Mouse (Mus musculus) thymus, adult 2 months (tissue): ENCODE measurements around the gene Tbxas1. TPM values are rescaled to one million over a fixed set of nuclear protein-coding genes. Genes with fewer than 3 reads are reported as not detected.

Experiments
- DNase-seq: peaks from one replicate; pipeline ENCODE4 v3.0.0; 2021
- H3K27ac ChIP-seq: fragments of 200-500 bp; 2 replicates; pipeline ENCODE4 v1.5.1; 2012; ENCODE audit warnings: low read length, control low read depth; ENCODE audit not compliant: control insufficient read depth, insufficient read depth
- H3K27me3 ChIP-seq: fragments of 200-500 bp; 2 replicates; pipeline ENCODE4 v1.6.1; 2012; ENCODE audit warnings: mild to moderate bottlenecking, low read length, moderate library complexity, mixed read lengths; ENCODE audit not compliant: control insufficient read depth, insufficient read depth
- H3K36me3 ChIP-seq: fragments of 200-500 bp; 2 replicates; pipeline ENCODE4 v1.6.1; 2012; ENCODE audit warnings: mild to moderate bottlenecking, low read length, moderate library complexity; ENCODE audit not compliant: control insufficient read depth, insufficient read depth
- H3K4me1 ChIP-seq: fragments of 200-500 bp; replicated peaks from 2 replicates; pipeline ENCODE4 v1.6.1; 2012; ENCODE audit warnings: low read length; ENCODE audit not compliant: control insufficient read depth, insufficient read depth
- H3K4me3 ChIP-seq: fragments of 200-500 bp; 2 replicates; pipeline ENCODE4 v1.5.1; 2012; ENCODE audit warnings: mild to moderate bottlenecking, low read length, control low read depth, moderate library complexity; ENCODE audit not compliant: control insufficient read depth, insufficient read depth
- CTCF ChIP-seq: fragments of 200-500 bp; IDR thresholded peaks from 2 replicates; pipeline ENCODE4 v1.5.1; 2012; ENCODE audit warnings: mild to moderate bottlenecking, control low read depth, low read length, moderate library complexity, borderline replicate concordance; ENCODE audit not compliant: control insufficient read depth, poor library complexity, insufficient read depth; ENCODE audit errors: extremely low read depth
- POLR2A ChIP-seq: fragments of 200-500 bp; IDR thresholded peaks from 2 replicates; pipeline ENCODE4 v1.6.1; 2012; ENCODE audit warnings: mild to moderate bottlenecking, low read length, control low read depth, moderate library complexity; ENCODE audit not compliant: control insufficient read depth, poor library complexity, insufficient read depth; ENCODE audit errors: extremely low read depth
- WGBS: fragments of 180-500 bp; shearing (Covaris S2); methylation state at CpG from one replicate; pipeline ENCODE4 v1.1.7; 2018; 5-methylcytosine and 5-hydroxymethylcytosine counted together
- polyA plus RNA-seq: library from polyadenylated mRNA; depleted of rRNA; stranded (reverse); fragments of >200 nt; gene quantifications from 2 replicates; pipeline ENCODE4 v1.2.3, GENCODE M21; 2012

The Tbxas1 gene
- polyA plus RNA-seq, 1 experiment, result 6.0 TPM

DNA sequence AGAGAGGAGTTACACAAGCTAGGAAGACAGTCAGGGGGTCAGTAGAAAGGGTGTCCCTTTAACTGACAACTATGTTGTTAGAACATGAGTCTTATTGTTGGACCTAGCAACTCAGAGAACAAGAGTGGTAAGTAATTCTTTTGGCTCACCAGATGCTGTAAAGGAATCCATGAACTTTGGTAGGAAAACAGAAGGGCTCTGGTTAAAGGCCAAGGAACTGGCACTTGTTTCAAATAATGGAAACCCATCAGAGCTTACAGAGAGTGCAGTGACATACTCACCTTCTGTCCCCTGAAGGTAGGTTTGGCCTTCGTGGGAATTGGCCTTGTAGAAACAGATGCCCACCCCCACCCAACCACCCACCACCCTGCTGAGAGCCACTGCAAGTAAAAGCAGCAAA, 97.6 kb downstream of the Tbxas1 start:
- WGBS, result 76% methylated on average over 1 of the region's 1 CpGs
- Histone ChIP-seq H3K4me1 (no peaks in the 10 kb centered on the region; the same call in 1 of the 2 replicates), H3K27me3 (no peaks in the 10 kb centered on the region), H3K4me3 (no peak overlapping the region), H3K27ac (no peak overlapping the region), H3K36me3 (no peaks in the 10 kb centered on the region)
- DNase-seq, result no peak
- TF ChIP-seq CTCF (no peak), POLR2A (no peak)

DNA sequence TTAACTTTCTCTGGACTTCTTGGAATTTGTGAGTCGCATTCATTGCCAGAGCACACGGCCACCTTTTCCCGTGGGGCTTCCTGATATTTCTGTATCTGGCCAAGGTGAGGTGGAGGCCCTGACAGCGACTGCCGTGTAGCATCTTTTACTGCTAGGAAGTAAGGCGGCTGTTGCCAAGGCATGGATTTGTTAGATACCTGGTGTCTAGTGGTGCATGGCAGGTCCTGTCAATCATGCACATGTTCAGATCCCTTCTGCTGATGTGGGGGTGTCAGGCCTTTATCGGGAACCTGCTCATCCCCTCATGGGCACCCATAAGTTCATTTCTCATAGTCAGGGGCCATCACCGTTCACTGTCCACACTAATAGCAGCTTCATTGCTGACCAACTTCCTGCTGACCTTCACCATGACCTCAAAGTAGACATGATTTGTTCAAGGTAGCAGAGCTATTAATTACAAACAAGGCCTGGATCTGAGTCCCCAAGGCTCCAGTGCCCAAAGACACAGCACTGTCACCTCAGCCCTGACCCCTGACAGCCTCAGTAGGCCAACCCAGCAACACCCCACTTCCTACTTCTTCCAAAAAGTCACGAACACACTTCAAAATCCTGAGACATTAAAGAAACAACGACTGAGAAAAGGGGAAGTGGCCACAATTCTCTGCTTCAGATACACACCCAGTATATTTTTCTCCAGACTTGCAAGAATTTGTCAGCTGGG, 98.4 kb downstream of the Tbxas1 start:
- no peaks in the 10 kb centered on the region; the same call in 1 of the 2 replicates for H3K4me1 ChIP-seq
- 72% methylated on average over 10 of the region's 10 CpGs for WGBS
- no peak overlapping the region for H3K4me3 ChIP-seq
- H3K27me3 ChIP-seq, result no peaks in the 10 kb centered on the region
- no peaks in the 10 kb centered on the region for H3K36me3 ChIP-seq
- TF ChIP-seq CTCF, result no peak
- TF ChIP-seq POLR2A, result no peak
- H3K27ac ChIP-seq, result no peak overlapping the region
- no peak for DNase-seq

DNA sequence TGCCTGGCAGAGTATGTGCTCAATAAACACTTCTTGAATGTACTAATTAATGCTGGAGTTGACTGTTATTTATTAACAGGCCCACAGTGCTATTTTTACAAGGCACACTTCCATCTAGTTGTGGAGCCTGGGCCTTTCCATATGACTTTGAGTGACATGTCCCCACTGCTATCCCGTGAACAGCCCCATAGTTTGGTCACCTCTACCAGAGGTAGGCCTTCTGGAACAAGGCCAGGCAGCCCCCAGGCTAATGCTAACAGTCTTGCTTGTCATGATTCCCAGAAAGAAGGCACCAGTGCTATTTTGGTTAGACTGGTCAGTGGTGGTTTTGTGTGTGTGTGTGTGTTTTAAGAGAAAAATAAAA, 98.9 kb downstream of the Tbxas1 start:
- Histone ChIP-seq H3K27me3 (no peaks in the 10 kb centered on the region), H3K4me3 (no peak overlapping the region), H3K36me3 (no peaks in the 10 kb centered on the region), H3K4me1 (no peaks in the 10 kb centered on the region; the same call in 1 of the 2 replicates), H3K27ac (no peak overlapping the region)
- TF ChIP-seq CTCF (no peak), POLR2A (no peak)
- no peak for DNase-seq
- 79% methylated on average over 1 of the region's 1 CpGs for WGBS

DNA sequence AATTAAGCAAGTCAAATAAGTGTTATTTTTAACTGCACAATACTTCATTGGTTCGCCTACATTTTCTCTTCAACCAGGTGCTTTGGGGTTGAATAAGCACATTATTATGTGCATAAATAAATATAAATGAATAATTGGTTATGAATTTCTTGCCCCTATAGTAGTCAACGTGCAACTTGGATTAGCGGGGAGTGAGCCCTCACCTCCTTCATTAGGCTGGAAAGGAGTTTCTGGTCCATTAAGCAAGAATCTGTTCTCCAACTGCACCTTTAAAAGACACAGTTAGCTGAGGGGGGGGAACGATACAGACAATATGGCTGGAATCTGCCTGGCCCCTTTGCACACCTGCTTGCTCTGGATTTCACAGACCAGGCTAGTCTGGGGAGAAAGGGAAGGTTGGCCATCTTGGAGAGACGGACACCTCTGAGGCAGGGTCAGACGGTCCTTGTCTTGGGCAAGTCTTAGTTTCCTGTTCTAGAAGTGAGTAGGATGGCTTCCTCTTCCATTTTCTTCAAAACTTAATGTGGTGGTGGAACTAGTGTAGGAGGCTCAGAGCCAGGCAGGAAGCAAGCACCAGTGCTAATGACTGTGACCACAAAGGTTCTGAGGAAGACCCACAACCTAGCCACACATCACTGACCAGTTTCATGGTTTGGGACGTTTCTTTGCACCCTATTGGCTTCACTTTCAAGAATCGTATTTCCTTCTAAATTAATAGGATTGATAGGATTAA, 99.5 kb downstream of the Tbxas1 start:
- H3K4me3 ChIP-seq, result no peak overlapping the region
- H3K27ac ChIP-seq, result no peak overlapping the region; the same call in 1 of the 2 replicates
- DNase-seq, result no peak
- H3K4me1 ChIP-seq, result no peaks in the 10 kb centered on the region; the same call in 1 of the 2 replicates
- TF ChIP-seq CTCF (no peak), POLR2A (no peak)
- no peaks in the 10 kb centered on the region for H3K27me3 ChIP-seq
- no peaks in the 10 kb centered on the region for H3K36me3 ChIP-seq
- 74% methylated on average over 8 of the region's 8 CpGs for WGBS

DNA sequence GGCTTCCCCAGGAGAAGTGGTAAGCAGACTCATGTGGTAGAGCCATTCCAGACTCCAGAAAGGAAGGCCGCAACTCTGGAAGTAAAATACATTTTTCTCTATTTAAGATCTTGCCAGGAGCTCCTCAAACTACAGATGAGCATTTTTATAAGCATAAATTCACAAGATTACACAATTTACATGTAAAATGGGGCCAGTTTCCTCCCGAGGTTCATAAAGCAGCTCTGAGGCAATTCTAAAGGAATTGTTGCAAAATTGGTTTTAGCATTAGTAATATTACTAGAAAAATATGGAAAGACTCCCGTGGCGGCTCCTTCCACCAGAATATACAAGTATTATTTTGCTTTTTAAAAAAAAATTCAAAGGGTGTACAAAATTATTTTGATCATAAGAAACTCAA, 100.7 kb downstream of the Tbxas1 start:
- TF ChIP-seq CTCF (no peak), POLR2A (no peak)
- H3K4me3 ChIP-seq, result no peak overlapping the region
- no peak overlapping the region for H3K27ac ChIP-seq
- H3K36me3 ChIP-seq, result no peaks in the 10 kb centered on the region
- WGBS, result 92% methylated on average over 4 of the region's 4 CpGs
- no peak for DNase-seq
- no peaks in the 10 kb centered on the region; the same call in 1 of the 2 replicates for H3K4me1 ChIP-seq
- H3K27me3 ChIP-seq, result no peaks in the 10 kb centered on the region

DNA sequence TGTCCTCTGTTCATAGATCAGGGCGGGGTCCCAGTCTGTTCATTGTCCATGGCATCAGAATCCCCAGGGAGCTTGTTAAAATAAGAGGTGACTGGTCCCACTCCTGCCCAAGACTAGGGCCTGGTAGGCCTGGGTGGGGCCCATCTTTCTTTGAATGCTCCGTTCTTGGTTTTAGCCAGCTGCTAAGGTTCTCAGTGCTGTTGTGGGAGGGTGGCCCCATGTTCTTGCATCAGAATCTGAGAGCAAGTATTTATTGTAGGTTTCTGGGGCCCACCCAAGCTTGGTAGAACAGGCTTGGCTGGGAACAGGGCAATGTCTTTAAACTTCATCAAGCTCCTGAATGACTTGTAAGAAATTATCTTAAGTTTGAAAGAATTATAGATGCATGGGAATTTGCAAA, 101.2 kb downstream of the Tbxas1 start:
- no peak for TF ChIP-seq POLR2A
- no peak for TF ChIP-seq CTCF
- no peak overlapping the region for H3K4me3 ChIP-seq
- no peaks in the 10 kb centered on the region; the same call in 1 of the 2 replicates for H3K4me1 ChIP-seq
- H3K27me3 ChIP-seq, result no peaks in the 10 kb centered on the region
- no peaks in the 10 kb centered on the region for H3K36me3 ChIP-seq
- DNase-seq, result no peak
- H3K27ac ChIP-seq, result no peak overlapping the region
- WGBS, result 87% methylated on average over 2 of the region's 2 CpGs
